Mouse (Mus musculus): ENCODE data around the gene Cradd. TPM values are rescaled to one million over a fixed set of nuclear protein-coding genes. Genes with fewer than 3 reads are reported as not detected.

Gene Cradd
- polyA plus RNA-seq, 1 experiment from 2014 or later = 13.0 TPM

GRCm38 (mm10) chr10:95170721-95171354, 153.1 kb downstream of the Cradd start:
- no peak overlapping the region for H3K9ac ChIP-seq (replicated peaks; ENCODE audit: low read depth, low read length)
- ATAC-seq (ENCODE audit: insufficient number of reproducible peaks, insufficient read depth, low FRiP score, low read depth) = no peak
- H3K4me2 ChIP-seq (replicated peaks; ENCODE audit: low read depth, low read length) = no peak overlapping the region
- H3K27ac ChIP-seq (ENCODE audit: low read length) = no peak overlapping the region
- WGBS = 57% methylated on average over 9 of the region's 9 CpGs
- H3K36me3 ChIP-seq (ENCODE audit: control insufficient read depth, insufficient read depth, low read length) = no peaks in the 10 kb centered on the region
- no peak overlapping the region for H3K4me3 ChIP-seq (ENCODE audit: low read depth, low read length)
- H3K4me1 ChIP-seq (ENCODE audit: control insufficient read depth, insufficient read depth, low read length) = peaks cover 6% of the 10 kb centered on the region; the same call in 1 of the 2 replicates
- H3K9me3 ChIP-seq (ENCODE audit: control insufficient read depth, low read depth, low read length) = no peaks in the 10 kb centered on the region
- no peaks in the 10 kb centered on the region for H3K27me3 ChIP-seq (ENCODE audit: control insufficient read depth, insufficient read depth, low read length)

- no peak overlapping the region for H3K4me2 ChIP-seq (replicated peaks; ENCODE audit: low read depth, low read length)
- no peak overlapping the region for H3K4me3 ChIP-seq (ENCODE audit: low read depth, low read length)
- no peaks in the 10 kb centered on the region for H3K36me3 ChIP-seq (ENCODE audit: control insufficient read depth, insufficient read depth, low read length)
- peaks cover 13% of the 10 kb centered on the region; the same call in 1 of the 2 replicates for H3K4me1 ChIP-seq (ENCODE audit: control insufficient read depth, insufficient read depth, low read length)
- ATAC-seq (ENCODE audit: insufficient number of reproducible peaks, insufficient read depth, low FRiP score, low read depth) = no peak
- H3K9me3 ChIP-seq (ENCODE audit: control insufficient read depth, low read depth, low read length) = no peaks in the 10 kb centered on the region
- 84% methylated on average over 2 of the region's 2 CpGs for WGBS
- no peaks in the 10 kb centered on the region for H3K27me3 ChIP-seq (ENCODE audit: control insufficient read depth, insufficient read depth, low read length)
- no peak overlapping the region for H3K27ac ChIP-seq (ENCODE audit: low read length)
- H3K9ac ChIP-seq (replicated peaks; ENCODE audit: low read depth, low read length) = no peak overlapping the region
These were observed 159.0 kb downstream of the Cradd start for GRCm38 (mm10) chr10:95164949-95165348.

GRCm38 (mm10) chr10:95162691-95163374, 161.1 kb downstream of the Cradd start:
- Histone ChIP-seq H3K9me3 (ENCODE audit: control insufficient read depth, low read depth, low read length) (no peaks in the 10 kb centered on the region), H3K4me1 (ENCODE audit: control insufficient read depth, insufficient read depth, low read length) (peaks cover 13% of the 10 kb centered on the region; the same call in 1 of the 2 replicates), H3K36me3 (ENCODE audit: control insufficient read depth, insufficient read depth, low read length) (no peaks in the 10 kb centered on the region), H3K27ac (ENCODE audit: low read length) (peak overlapping the region; percentile 55; the same call in 1 of the 2 replicates), H3K4me2 (replicated peaks; ENCODE audit: low read depth, low read length) (peak overlapping the region; percentile 16; the same call in 1 of the 2 replicates), H3K4me3 (ENCODE audit: low read depth, low read length) (no peak overlapping the region), H3K27me3 (ENCODE audit: control insufficient read depth, insufficient read depth, low read length) (no peaks in the 10 kb centered on the region), H3K9ac (replicated peaks; ENCODE audit: low read depth, low read length) (no peak overlapping the region)
- ATAC-seq (ENCODE audit: insufficient number of reproducible peaks, insufficient read depth, low FRiP score, low read depth) = no peak
- 26% methylated on average over 8 of the region's 8 CpGs for WGBS

- WGBS = 55% methylated on average over 9 of the region's 9 CpGs
- Histone ChIP-seq H3K27ac (ENCODE audit: low read length) (no peak overlapping the region), H3K27me3 (ENCODE audit: control insufficient read depth, insufficient read depth, low read length) (no peaks in the 10 kb centered on the region), H3K4me1 (ENCODE audit: control insufficient read depth, insufficient read depth, low read length) (peaks cover 13% of the 10 kb centered on the region; the same call in 1 of the 2 replicates), H3K9ac (replicated peaks; ENCODE audit: low read depth, low read length) (no peak overlapping the region), H3K4me2 (replicated peaks; ENCODE audit: low read depth, low read length) (no peak overlapping the region), H3K9me3 (ENCODE audit: control insufficient read depth, low read depth, low read length) (no peaks in the 10 kb centered on the region), H3K36me3 (ENCODE audit: control insufficient read depth, insufficient read depth, low read length) (no peaks in the 10 kb centered on the region), H3K4me3 (ENCODE audit: low read depth, low read length) (no peak overlapping the region)
- ATAC-seq (ENCODE audit: insufficient number of reproducible peaks, insufficient read depth, low FRiP score, low read depth) = no peak
These were observed 164.2 kb downstream of the Cradd start for GRCm38 (mm10) chr10:95159675-95160256.

GRCm38 (mm10) chr10:95156410-95156809, 167.5 kb downstream of the Cradd start:
- WGBS = 84% methylated on average over 5 of the region's 7 CpGs

GRCm38 (mm10) chr10:95154675-95155074, 169.3 kb downstream of the Cradd start:
- Histone ChIP-seq H3K27me3 (ENCODE audit: control insufficient read depth, insufficient read depth, low read length) (no peaks in the 10 kb centered on the region), H3K4me1 (ENCODE audit: control insufficient read depth, insufficient read depth, low read length) (no peaks in the 10 kb centered on the region), H3K27ac (ENCODE audit: low read length) (no peak overlapping the region), H3K9ac (replicated peaks; ENCODE audit: low read depth, low read length) (no peak overlapping the region), H3K4me2 (replicated peaks; ENCODE audit: low read depth, low read length) (no peak overlapping the region), H3K36me3 (ENCODE audit: control insufficient read depth, insufficient read depth, low read length) (no peaks in the 10 kb centered on the region), H3K9me3 (ENCODE audit: control insufficient read depth, low read depth, low read length) (no peaks in the 10 kb centered on the region), H3K4me3 (ENCODE audit: low read depth, low read length) (no peak overlapping the region)
- ATAC-seq (ENCODE audit: insufficient number of reproducible peaks, insufficient read depth, low FRiP score, low read depth) = no peak
- WGBS = 91% methylated on average over 1 of the region's 1 CpGs

More at GRCm38 (mm10) chr10:95156410-95156809, 167.5 kb downstream of the Cradd start:
- H3K4me3 ChIP-seq (ENCODE audit: low read depth, low read length) = no peak overlapping the region
- ATAC-seq (ENCODE audit: insufficient number of reproducible peaks, insufficient read depth, low FRiP score, low read depth) = no peak
- H3K27ac ChIP-seq (ENCODE audit: low read length) = no peak overlapping the region
- H3K36me3 ChIP-seq (ENCODE audit: control insufficient read depth, insufficient read depth, low read length) = no peaks in the 10 kb centered on the region
- no peaks in the 10 kb centered on the region for H3K9me3 ChIP-seq (ENCODE audit: control insufficient read depth, low read depth, low read length)
- H3K9ac ChIP-seq (replicated peaks; ENCODE audit: low read depth, low read length) = no peak overlapping the region
- H3K27me3 ChIP-seq (ENCODE audit: control insufficient read depth, insufficient read depth, low read length) = no peaks in the 10 kb centered on the region
- no peaks in the 10 kb centered on the region for H3K4me1 ChIP-seq (ENCODE audit: control insufficient read depth, insufficient read depth, low read length)
- H3K4me2 ChIP-seq (replicated peaks; ENCODE audit: low read depth, low read length) = no peak overlapping the region

- Histone ChIP-seq H3K36me3 (ENCODE audit: control insufficient read depth, insufficient read depth, low read length) (no peaks in the 10 kb centered on the region), H3K4me3 (ENCODE audit: low read depth, low read length) (no peak overlapping the region), H3K4me1 (ENCODE audit: control insufficient read depth, insufficient read depth, low read length) (no peaks in the 10 kb centered on the region), H3K27me3 (ENCODE audit: control insufficient read depth, insufficient read depth, low read length) (no peaks in the 10 kb centered on the region), H3K9ac (replicated peaks; ENCODE audit: low read depth, low read length) (no peak overlapping the region), H3K4me2 (replicated peaks; ENCODE audit: low read depth, low read length) (no peak overlapping the region), H3K27ac (ENCODE audit: low read length) (no peak overlapping the region), H3K9me3 (ENCODE audit: control insufficient read depth, low read depth, low read length) (no peaks in the 10 kb centered on the region)
- ATAC-seq (ENCODE audit: insufficient number of reproducible peaks, insufficient read depth, low FRiP score, low read depth) = no peak
- 69% methylated on average over 7 of the region's 7 CpGs for WGBS
These were observed 170.7 kb downstream of the Cradd start for GRCm38 (mm10) chr10:95153224-95153623.

GRCm38 (mm10) chr10:95152503-95152989, 171.4 kb downstream of the Cradd start:
- WGBS = 64% methylated on average over 9 of the region's 9 CpGs
- no peak overlapping the region for H3K9ac ChIP-seq (replicated peaks; ENCODE audit: low read depth, low read length)
- H3K27ac ChIP-seq (ENCODE audit: low read length) = no peak overlapping the region
- no peaks in the 10 kb centered on the region for H3K9me3 ChIP-seq (ENCODE audit: control insufficient read depth, low read depth, low read length)
- no peak overlapping the region for H3K4me3 ChIP-seq (ENCODE audit: low read depth, low read length)
- no peaks in the 10 kb centered on the region for H3K27me3 ChIP-seq (ENCODE audit: control insufficient read depth, insufficient read depth, low read length)
- no peak for ATAC-seq (ENCODE audit: insufficient number of reproducible peaks, insufficient read depth, low FRiP score, low read depth)
- H3K4me1 ChIP-seq (ENCODE audit: control insufficient read depth, insufficient read depth, low read length) = no peaks in the 10 kb centered on the region
- H3K36me3 ChIP-seq (ENCODE audit: control insufficient read depth, insufficient read depth, low read length) = no peaks in the 10 kb centered on the region
- H3K4me2 ChIP-seq (replicated peaks; ENCODE audit: low read depth, low read length) = no peak overlapping the region
